Mouse (Mus musculus) ovary, postnatal 14 days (tissue): ENCODE measurements at regions not wholly inside any gene's neighbourhood (a gene's known extent, or its start where the extent isn't known, plus 50 kb on each side); places are given as distances from the start of the nearest gene placed in this dataset.

Source experiments
- DNase-seq: peaks from one replicate; pipeline ENCODE4 v3.0.0; 2022; ENCODE audit warnings: low spot score

DNA sequence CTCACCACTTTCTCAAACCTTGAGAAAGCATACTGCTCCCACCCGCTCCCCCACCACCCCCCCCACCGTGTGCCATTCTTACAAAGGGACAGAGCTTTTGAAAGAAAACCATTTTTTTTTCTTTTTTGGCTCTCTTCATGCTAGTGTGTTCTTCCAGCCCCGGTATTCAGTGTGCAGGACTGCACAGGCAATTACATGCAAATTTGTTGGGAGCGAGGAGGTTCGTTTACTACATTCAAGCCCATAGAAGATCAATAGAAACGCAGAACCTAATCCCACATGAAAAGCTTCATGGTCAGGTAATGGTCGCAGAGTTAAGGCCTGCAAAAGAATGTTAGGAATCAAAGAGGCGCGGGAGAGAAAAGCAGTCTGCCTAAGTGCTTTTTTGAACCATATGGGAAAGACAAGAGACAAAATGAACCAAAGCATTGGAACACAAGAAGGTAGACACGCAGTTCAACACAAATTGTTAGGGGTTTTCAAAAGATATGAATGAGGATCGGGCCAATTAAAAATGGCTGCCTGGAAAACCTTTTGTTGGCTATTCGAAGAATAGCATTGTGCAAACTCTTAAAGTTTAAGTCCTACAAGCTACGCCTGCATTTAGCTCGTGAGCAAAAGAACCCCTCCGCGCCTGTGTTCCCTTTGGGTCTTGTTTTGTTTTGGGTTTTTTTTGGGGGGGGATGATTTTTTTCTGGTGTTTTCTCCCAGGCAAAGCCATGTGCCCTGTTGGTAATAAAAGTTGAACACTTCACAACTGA is 166.6 kb upstream of the Id4 start:
- no peak for DNase-seq

DNA sequence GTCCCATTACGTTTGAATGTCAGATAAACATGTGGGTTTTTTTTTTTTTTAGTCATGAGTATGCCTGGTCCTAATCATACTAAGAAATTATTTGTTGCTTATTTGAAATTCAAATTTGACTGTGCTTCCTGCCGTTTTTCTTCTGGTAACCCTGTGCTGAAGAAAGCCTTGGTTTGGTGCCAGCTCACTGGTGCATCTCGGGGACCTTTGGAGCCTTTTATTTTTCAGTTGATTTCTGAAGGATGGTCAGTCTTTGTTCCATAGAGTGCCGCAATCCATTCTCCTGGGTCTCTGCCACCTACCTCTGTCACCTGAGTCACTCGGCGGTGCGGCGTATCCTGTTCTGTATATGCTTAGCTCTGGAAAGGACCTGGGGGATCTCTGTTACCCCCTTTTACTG is 158.9 kb upstream of the Id4 start:
- DNase-seq: no peak

DNA sequence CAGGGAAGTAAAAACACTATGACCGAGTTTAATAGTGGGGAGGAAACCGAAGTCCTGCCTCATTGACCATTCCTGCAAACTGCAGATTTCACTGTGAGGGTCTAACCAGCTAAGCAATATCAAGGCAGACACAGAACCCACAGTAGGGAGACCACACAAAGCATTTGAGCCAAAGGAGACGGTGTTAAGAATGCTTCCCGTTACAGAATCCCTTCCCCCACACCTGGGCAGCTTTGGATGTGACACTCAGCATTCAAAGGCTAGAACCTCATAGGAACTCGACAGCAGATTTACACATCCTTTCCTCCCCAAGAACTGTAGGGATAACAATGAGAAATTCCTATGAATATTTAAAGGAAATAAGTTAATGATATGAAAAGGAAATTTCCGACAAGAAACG is 158.5 kb upstream of the Id4 start:
- no peak for DNase-seq

DNA sequence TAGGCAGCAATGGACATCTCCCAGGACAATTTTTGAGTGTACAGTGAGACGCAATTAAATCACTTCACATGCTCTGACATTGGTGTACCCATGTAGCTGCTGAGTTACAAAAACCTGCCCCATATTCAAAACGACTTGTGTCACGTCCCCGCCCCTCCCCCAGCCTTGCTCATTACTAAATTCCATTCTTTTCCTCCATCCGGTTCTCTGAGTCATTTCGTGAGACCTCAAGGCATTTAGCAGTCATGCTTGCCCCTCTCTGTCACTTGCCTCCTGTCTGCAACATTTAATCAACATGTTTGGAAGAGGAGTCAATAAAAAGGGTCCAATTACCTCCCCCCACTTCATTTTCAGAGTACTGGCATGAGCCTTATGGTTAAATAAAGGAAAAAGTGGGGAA is 156.3 kb upstream of the Id4 start:
- DNase-seq: no peak

DNA sequence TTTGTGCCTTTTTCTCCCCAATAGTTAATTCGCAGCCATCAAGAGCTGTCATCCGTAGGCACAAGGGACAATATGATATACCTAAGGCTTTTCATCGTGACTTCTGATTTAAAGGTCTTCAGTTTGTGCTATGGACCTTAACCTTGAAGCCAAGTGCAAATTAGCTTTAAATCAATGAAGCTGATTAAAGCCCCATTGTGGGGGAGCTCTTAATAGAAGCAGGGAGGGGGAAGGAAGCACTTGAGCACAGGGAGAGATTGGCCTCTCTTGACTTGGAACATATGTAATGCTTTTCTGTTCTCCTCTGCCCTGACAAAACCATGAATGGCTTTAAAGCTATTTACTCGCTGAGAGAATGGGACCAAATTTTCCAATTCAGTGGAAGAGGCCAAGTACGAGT is 154.1 kb upstream of the Id4 start:
- no peak for DNase-seq

DNA sequence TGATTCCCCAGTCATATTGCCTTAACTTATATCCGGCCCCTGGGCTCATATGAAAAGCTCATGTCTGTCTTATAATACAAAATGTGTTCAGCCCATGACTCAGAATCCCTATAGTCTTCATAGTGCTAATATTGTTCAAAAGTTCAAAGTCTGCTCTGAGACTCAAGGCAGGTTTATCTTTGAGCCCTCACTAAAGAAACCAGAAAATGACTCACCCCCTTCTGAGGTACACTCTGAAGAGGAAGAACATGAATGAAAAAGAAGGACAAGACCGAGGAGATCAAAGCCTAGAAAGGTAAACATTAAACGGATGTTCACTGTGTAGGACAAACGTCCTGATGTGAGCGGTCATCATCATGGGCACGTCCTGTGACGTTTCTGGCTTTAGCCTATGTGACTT is 145.1 kb upstream of the Id4 start:
- no peak for DNase-seq

DNA sequence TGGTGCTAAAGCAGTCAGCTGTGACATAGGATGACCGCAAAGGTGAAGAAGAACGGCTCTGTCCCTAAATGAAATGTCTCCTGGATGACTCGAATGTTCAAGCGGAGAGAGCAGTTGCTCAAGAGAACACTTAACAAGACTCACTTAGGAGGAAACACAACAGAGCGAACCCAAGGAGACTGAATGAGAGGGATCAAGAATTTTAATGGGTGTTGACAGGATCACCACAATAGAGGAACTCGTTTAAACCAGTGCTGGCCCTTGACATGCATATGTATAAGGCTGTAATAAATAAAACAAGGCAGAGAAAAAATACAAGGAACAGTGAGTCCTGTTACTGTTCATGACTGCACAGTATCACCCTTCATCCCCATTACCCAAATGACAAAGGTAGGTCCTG is 134.4 kb upstream of the Id4 start:
- DNase-seq: no peak

DNA sequence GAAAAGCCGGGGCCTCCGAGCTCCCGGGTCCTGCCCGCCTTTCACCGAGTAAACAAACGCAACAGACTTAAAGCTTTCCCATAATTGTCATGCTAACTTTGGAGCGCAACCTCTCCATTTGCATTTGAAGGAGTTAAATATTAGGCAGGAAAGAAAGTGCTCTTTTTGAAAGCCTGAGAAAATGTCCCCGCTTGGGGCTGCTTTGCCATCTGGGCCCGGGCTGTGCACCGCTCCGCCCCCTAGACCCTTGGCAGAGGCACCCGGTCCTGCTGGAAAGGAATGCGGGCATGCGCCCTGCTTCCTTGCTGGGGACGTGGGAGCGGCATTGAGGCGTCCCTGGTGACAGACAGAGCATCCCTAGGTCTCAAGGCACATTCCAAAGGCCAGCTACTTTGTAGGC is 130.3 kb upstream of the Id4 start:
- peak; percentile 50 for DNase-seq

DNA sequence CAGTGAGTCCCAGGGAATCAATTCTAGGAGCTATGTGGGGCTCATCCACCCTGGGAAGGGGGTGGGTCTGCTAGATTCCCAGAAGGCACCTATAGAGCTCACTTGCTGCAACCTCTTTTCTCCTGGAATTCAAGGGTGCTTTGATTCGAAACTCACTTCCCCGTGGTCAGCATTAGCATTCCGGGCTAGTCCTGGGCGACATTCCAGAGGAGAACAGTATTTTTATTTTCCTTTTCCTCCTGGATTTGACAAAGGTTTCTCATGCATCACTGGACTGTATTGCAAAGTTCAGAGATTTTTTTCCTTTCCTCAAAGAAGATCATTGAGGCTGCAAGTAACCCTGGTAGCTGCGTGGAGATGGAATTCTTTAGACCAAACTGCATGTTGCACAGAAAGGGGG is 129.3 kb upstream of the Id4 start:
- DNase-seq: no peak

DNA sequence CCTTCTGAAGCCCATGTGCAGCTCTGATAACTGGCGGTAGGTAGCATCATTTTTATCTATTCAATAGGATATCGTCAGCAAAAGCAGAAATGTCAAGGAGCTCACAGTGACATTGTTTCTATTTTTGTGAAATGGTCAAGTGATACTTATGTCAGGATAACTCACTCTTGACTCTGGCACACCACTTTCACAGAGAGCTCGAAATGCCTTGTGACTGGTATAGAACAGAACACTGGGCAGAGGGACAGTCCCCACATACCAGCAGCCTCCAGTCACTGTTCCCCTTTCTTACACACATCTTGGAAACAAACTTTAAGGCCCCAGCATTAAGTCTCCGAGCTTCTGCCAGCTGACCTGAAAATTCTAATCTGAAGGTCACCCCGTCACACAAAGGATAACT is 115.1 kb upstream of the Id4 start:
- DNase-seq: no peak

DNA sequence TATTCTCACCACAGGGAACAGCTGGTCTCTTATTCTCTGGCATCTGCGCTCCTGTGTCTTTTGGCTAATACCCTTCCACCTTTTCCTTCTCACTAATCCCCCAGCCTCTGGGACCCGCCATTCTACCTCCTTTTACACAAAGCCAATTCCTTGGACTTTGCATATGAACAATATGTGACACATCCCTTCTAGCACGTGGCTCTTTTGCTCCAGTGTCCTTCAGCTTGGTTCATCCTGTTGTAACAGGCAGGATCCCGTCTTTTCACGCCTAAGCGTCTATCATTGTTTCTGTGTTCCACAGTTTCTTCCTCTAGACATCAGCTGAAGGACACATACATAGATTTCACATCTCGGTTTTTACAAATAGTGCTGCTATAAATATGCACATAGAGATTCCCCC is 114.0 kb upstream of the Id4 start:
- no peak for DNase-seq

DNA sequence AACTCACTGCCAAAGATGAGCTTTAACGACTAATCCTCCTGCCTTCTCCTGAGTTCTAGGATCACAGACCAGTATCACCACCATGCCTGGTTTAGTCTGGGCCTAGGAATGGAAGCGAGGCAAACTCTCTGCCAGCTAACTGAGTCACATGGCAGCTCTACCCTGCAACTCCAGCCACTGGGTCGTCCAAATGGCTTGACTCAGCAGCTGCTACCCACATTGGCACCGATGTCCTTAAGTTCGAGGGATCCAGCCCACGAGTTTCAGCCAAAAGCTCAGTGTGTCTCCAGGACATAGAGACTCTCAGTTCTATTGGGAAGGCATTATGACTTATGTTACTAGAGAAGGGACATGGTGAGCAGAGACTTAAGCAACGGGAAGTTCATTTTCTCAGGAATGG is 107.8 kb upstream of the Id4 start:
- no peak for DNase-seq

DNA sequence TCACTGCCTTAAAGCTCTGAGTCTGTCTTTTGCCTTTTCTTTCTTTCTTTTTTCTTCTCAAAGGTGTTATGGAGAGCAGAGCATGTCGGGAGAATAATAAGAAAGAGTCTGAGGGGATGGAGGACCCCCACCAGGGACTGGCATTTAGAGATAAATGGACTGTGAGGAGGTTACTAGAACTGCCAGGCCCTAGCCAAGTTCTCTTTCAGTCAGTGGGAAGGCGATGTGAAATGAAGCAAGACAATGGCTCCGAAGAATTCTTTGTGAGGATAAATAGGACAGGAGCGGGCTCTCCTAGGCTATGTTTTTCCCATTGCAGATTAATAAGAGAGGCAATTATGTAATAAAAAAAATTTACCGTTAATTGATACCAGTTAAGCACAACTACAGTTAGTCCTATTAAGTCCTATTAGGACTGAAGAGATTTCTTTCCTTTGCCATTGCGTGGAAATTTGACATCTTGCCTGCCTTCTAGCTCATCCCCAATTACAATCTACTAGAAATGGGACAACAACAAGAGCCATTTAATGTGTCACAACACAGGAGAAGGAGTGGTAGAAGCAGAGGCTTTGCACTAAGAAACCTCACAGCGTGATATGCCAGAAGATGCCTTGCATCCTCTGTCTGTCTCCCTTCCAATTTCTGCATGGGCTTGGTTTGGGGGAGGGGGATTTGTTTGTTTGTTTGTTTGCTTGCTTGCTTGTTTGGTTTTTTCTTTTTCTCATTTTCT is 107.2 kb upstream of the Id4 start:
- no peak for DNase-seq

DNA sequence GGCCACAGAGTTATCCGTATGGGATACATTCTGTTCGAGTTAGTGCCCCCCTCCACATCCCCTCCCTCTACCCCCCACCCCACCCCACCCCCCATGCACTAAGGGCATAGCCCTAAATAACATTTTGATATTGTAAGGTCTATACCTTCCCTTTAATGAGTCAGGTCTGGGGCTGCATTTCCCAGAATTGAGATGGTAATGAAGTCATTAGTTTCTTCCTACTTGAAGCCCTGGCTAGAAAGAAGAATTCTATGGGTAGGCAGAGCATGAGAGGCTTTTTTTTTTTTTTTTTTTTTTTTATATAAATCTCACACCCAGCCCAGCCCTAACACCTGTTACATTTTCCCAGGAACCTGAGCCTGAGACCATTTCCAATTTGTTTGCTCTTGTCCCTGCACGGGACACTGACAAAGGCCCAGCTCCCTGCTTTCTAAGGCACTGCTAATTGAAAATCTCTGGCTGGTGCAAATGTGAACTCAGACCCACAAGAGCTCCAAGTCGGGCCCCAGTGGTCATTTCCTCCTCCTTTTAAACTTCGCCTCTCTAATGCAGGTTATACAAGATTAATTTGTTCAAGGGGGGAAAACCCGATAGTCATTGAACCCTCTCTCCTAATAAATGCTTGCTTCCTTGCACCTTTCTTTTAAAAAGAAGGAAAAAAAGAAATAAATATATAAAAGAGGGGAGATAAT is 106.5 kb upstream of the Id4 start:
- DNase-seq: no peak

DNA sequence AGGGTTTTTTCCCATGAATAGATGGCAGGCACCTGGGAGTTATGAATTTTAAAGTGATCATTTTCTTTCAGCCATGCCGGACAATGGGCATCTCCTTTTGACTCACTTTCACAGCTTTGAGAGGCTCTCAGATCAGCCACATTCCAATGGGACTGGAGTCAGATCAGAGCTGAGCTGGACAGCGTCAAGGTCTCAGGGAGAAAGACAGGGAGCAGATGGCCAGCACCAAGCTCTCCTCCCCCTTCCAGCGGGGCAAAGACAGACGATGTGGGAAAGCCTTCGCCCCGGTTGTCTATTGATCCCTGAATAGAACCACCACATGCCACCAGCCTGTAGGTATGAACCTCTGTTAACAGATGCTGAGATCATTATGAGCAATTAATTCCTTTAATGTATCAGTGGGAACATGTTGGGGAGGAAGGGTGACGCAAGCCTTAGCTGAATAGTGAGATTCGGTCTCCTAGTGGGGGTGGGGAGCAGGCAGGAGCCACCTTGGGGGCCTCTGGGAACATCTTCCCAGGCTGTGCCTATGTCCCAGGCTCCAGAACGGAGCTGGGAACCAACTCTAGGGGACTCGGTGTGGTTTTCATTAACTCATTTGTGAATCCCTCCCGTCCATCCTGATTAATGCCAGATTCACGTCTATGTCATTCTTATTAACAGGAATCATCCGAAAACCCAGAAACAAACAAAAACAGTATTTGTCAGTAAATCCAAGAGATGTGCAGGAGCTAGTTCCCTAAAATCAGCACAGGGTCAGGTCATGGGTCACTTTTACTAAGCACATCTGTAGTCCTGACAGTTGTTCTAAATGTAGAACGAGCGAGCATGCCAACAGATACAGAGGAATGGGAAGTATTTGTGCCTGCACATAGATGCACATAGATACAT is 101.8 kb upstream of the Id4 start:
- no peak for DNase-seq

DNA sequence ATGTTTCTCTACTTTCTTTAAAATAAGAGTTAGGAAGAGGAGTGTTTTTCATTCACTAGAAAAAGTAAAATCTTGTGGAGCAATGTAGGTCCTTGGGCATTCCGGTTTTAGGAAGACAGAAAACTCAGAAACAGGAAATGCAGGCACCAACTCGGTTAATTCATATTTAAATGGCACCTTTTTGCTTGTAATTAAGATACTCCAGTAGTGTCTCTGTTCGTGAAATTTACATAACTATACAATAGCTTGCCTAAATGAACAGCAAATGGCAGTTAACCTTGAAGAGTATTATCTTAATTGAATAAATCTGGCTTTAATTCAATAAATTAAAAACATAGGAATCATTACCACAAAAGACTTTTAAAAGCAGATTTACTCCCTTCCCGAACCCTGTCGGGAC is 100.9 kb upstream of the Id4 start:
- no peak for DNase-seq

DNA sequence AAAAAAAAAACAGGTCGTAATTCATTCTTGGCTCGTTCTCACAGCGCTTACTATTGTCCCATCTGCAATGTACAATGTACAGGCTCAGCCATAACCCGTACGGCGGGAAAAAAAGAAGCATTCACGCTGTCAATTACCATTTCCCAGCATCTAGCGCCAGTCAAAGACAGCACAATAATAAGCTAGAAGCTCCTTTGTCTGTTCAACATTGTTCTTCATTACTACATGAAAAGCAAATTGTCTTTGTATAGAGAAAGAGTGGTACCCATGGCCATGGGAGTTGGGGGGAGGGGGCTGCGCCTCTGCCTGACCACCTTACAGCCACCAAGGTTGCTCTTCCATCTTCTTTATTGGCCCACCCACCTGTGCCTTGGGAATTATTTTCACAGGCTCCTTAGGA is 99.7 kb upstream of the Id4 start:
- no peak for DNase-seq

DNA sequence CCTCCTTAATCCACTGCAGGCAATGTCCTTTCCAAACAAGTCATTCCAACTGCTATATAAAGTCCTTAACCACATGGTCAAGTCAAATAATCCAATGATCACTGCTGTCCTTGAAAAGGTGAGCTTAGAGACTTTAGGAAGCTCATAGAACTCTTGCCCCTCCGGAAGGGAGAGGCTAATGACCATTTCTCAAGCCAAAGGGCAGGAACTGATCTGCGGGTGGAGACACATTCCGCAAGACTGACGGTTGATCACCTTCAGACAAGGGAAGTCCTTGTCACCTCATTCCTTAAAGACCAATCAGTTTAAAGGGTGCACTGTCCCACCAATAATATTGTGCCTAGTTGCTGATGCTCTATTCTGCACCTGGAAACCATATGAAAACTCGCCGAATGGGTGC is 96.4 kb upstream of the Id4 start:
- no peak for DNase-seq

DNA sequence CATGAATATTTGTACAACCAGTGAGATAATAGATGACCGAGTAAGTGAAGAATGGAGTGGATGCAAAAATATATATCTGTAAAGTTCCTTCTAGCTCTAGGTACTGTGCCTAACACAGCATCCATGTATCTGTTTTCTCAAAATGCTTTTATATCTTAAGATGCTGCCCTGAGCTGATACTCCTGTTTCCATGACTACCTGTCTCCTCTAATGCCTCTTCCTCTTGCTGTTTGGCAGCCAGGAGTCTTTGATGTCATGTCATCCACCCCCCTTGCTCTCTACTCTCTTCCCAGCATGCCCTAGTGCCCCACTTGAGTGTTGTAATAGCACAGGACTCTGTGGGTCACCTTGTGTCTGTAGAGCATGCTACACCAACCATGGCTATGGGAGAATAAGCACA is 95.2 kb upstream of the Id4 start:
- no peak for DNase-seq

DNA sequence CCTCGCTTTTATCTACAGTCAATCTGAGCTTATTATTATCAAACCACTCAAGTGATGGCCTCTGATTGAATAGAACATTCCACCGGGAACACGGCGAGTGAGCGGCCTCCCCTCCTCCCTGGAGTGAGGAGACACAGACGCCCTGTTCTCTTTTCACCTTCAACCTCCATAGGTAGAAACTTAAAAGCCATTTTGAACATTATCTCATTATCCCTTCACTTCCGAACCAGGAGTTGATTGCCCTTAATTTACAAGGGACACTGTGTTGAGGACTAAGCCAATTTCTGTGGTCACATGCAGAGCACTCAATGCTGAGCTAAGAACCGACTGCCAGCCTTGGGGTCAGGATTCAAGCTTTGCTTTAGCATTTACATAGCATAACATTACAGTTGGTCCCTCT is 93.1 kb upstream of the Id4 start:
- DNase-seq: no peak

DNA sequence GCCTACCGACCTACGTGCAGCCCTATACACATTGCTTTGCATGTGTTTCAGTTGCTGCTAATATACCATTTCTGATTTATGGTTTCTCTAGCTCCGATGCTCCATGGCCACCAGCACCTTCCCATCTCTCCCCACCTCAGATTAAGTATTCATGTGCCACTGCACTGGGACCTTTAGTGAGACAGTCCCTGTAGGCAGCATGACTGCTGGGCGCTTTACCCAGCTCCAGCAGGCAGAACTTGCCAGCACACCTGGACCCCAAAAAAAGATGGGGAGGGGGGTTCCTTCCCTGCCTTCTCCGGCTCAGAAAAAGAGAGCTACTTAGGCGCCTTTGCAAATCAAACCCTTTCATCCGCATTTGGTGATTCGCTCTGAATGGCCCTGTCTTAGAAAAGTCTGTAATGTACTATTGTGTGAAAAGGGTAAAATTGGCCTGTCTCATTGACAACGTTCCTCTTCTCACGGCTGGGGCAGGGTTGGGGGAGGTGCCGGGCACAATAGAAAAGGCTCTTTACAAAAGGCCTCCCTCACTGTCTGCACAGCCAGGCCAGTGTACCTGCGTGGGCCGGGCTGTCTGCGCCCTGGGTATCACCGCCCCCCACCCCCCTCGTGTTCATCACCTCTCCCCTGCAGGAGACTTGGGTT is 89.6 kb upstream of the Id4 start:
- DNase-seq: no peak

DNA sequence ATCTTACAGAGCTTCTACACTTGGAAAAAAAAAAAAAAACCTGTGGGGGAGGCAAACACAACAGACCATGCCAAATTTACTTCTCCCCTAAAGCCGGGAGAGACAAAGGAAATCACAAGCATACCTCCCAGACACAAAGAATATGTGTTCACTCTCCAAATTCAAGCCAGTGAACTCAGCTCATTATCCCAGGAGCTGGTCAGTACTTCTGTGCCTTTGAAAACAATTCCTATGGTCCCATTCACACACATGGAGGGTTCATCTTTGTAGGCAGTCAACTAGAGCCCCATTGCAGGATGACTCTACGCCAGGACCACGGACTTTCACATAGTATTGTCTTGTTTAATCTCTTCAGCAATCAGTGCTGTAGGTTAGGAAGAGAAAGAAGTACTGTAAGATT is 89.0 kb upstream of the Id4 start:
- DNase-seq: no peak
